Mouse (Mus musculus): ENCODE measurements around the gene Ccdc8.
"Not testable (repeated sequence)": the region's sequence is repeated elsewhere in the genome, so short reads cannot be mapped to it uniquely, and the experiment has no call there.

- not testable (repeated sequence) for TF ChIP-seq CTCF, EP300 (IDR thresholded peaks at IDR 0.05; ENCODE audit: low read depth)
These were observed 38.7 kb upstream of the Ccdc8 start for GRCm38 (mm10) chr7:16953776-16954175.

Data from heart, postnatal 0 days (tissue).